Mouse (Mus musculus): ENCODE measurements at regions not wholly inside any gene's neighbourhood (a gene's known extent, or its start where the extent isn't known, plus 50 kb on each side); places are given as distances from the start of the nearest gene placed in this dataset.

- TF ChIP-seq CTCF (IDR thresholded peaks at IDR 0.05; ENCODE audit: extremely low read depth, insufficient read length, insufficient replicate concordance, low read depth, low read length) (no peak), POLR2A (IDR thresholded peaks at IDR 0.05; ENCODE audit: low read depth, low read length) (no peak)
These were observed 316.6 kb downstream of the Fam198b start for GRCm38 (mm10) chr3:80200904-80201303.

Measured in small intestine, adult 2 months (tissue).